Mouse (Mus musculus): ENCODE data around the gene Mgat4a.

GRCm38 (mm10) chr1:37448361-37449095, 92.3 kb downstream of the Mgat4a start:
- TF ChIP-seq ZC3H11A (IDR thresholded peaks at IDR 0.05; ENCODE audit: low read depth, low read length) (peak; percentile 71), CTCF (IDR thresholded peaks at IDR 0.05 in 2 of 3, conservative IDR thresholded peaks at IDR 0.05 in 1 of 3; ENCODE audit: control insufficient read depth in 1 of 3, insufficient read depth in 1 of 3, low read depth in 2 of 3, low read length in 3 of 3, poor library complexity in 1 of 3, severe bottlenecking in 1 of 3) (peak; percentile 71 to 89 (median 81)), ZNF384 (IDR thresholded peaks at IDR 0.05; ENCODE audit: low read depth, low read length) (no peak)

Measured in MEL (cell line).